Mouse (Mus musculus) mesoderm, embryonic 11.5 days (tissue): ENCODE measurements around the gene Agpat1.

ENCODE experiments used
- DNase-seq: peaks from one replicate; pipeline ENCODE4 v3.0.0-alpha.2; 2012; ENCODE audit warnings: low read depth, low spot score

The Agpat1 gene

GRCm38 (mm10) chr17:34604511-34605237, 612 bp downstream of the Agpat1 start:
- DNase-seq, result no peak

GRCm38 (mm10) chr17:34605609-34606008, 1.5 kb downstream of the Agpat1 start:
- DNase-seq, result peak; percentile 95

- no peak for DNase-seq
Measured at GRCm38 (mm10) chr17:34606186-34607039, 2.4 kb downstream of the Agpat1 start.

GRCm38 (mm10) chr17:34607997-34608396, 3.9 kb downstream of the Agpat1 start:
- no peak for DNase-seq

GRCm38 (mm10) chr17:34611050-34611449, 7.0 kb downstream of the Agpat1 start:
- DNase-seq, result no peak

GRCm38 (mm10) chr17:34613054-34613645, 9.1 kb downstream of the Agpat1 start:
- no peak for DNase-seq

GRCm38 (mm10) chr17:34613830-34614229, 9.8 kb downstream of the Agpat1 start:
- no peak for DNase-seq

- no peak for DNase-seq
Measured at GRCm38 (mm10) chr17:34615871-34616270, 11.8 kb downstream of the Agpat1 start, which contains the start of gene Egfl8. Gene Egfl8, minus strand, starts transcription at chr17:34615971.

- peak; percentile 75 for DNase-seq
Measured at GRCm38 (mm10) chr17:34618999-34619398, 14.9 kb downstream of the Agpat1 start.

GRCm38 (mm10) chr17:34621006-34621405, 16.9 kb downstream of the Agpat1 start:
- DNase-seq, result no peak

- no peak for DNase-seq
Measured at GRCm38 (mm10) chr17:34623161-34623560, 19.1 kb downstream of the Agpat1 start.

GRCm38 (mm10) chr17:34624981-34625380, 20.9 kb downstream of the Agpat1 start:
- no peak for DNase-seq

- no peak for DNase-seq
Measured at GRCm38 (mm10) chr17:34626062-34626772, 22.2 kb downstream of the Agpat1 start.

GRCm38 (mm10) chr17:34626773-34627092, 22.7 kb downstream of the Agpat1 start:
- DNase-seq, result peak; percentile 66

GRCm38 (mm10) chr17:34627093-34627942, 23.3 kb downstream of the Agpat1 start:
- peak; percentile 94 for DNase-seq

GRCm38 (mm10) chr17:34627943-34628643, 24.0 kb downstream of the Agpat1 start, which contains the start of gene Ppt2:
Gene Ppt2, minus strand, starts transcription at chr17:34628510.
- no peak for DNase-seq

GRCm38 (mm10) chr17:34628644-34628967, 24.5 kb downstream of the Agpat1 start:
- DNase-seq, result no peak

GRCm38 (mm10) chr17:34629221-34629751, 25.2 kb downstream of the Agpat1 start, which contains the start of gene Prrt1:
Gene Prrt1, plus strand, starts transcription at chr17:34629533.
- no peak for DNase-seq

- no peak for DNase-seq
Measured at GRCm38 (mm10) chr17:34629796-34630603, 25.9 kb downstream of the Agpat1 start.
